Mouse (Mus musculus) MEL (cell line): Measurements from ENCODE around the gene Atp1a4. TPM values are rescaled to one million over a fixed set of nuclear protein-coding genes. Genes with fewer than 3 reads are reported as not detected.

Experiments
- DNase-seq: peaks from one replicate; pipeline ENCODE4 v3.0.0; 2011; ENCODE audit warnings: low read depth, low spot score
- H3K27ac ChIP-seq: 2 replicates; pipeline ENCODE4 v1.5.1; 2012; ENCODE audit warnings: low read depth, mild to moderate bottlenecking, control low read depth, low read length, moderate library complexity; ENCODE audit not compliant: control insufficient read depth
- H3K27me3 ChIP-seq, 2 experiments: fragments of 150-350 bp in 1 of 2; sonication (generic) in 1 of 2; 2 replicates each; pipeline ENCODE4 v1.6.1; 2012; ENCODE audit warnings: low read length in 2 of 2, mild to moderate bottlenecking in 2 of 2, improper control_type of control experiment in 1 of 2, moderate library complexity in 1 of 2; ENCODE audit not compliant: insufficient read depth in 2 of 2, control insufficient read depth in 1 of 2
- H3K36me3 ChIP-seq, 2 experiments: 2 replicates each; pipeline ENCODE4 v1.6.1; 2012 to 2014; ENCODE audit warnings: low read length in 2 of 2, improper control_type of control experiment in 1 of 2, inconsistent platforms in 1 of 2, mild to moderate bottlenecking in 1 of 2; ENCODE audit not compliant: insufficient read depth in 2 of 2, control insufficient read depth in 1 of 2
- H3K4me1 ChIP-seq, 2 experiments: fragments of 150-350 bp in 1 of 2; sonication (generic) in 1 of 2; 2 replicates each; pipeline ENCODE4 v1.6.1; 2012; ENCODE audit warnings: low read length in 2 of 2, improper control_type of control experiment in 1 of 2, mild to moderate bottlenecking in 1 of 2; ENCODE audit not compliant: insufficient read depth in 2 of 2, control insufficient read depth in 1 of 2
- H3K4me3 ChIP-seq, 2 experiments: fragments of 150-350 bp in 1 of 2; sonication (generic) in 1 of 2; 2 replicates each; pipeline ENCODE4 v1.5.1; 2012; ENCODE audit warnings: low read depth in 2 of 2, low read length in 2 of 2, mild to moderate bottlenecking in 2 of 2, moderate library complexity in 2 of 2, control low read depth in 1 of 2, improper control_type of control experiment in 1 of 2; ENCODE audit not compliant: control insufficient read depth in 1 of 2, insufficient read depth in 1 of 2
- H3K79me2 ChIP-seq: 2 replicates; pipeline ENCODE4 v1.6.1; 2012; ENCODE audit warnings: mild to moderate bottlenecking, low read length, moderate library complexity; ENCODE audit not compliant: control insufficient read depth, poor library complexity, insufficient read depth
- H3K9ac ChIP-seq: 2 replicates; pipeline ENCODE4 v1.6.1; 2012; ENCODE audit warnings: low read depth, mild to moderate bottlenecking, control low read depth, low read length, moderate library complexity; ENCODE audit not compliant: control insufficient read depth, poor library complexity, severe bottlenecking
- H3K9me3 ChIP-seq: fragments of 150-350 bp; sonication (generic); replicated peaks from 2 replicates; pipeline ENCODE4 v1.6.1; 2012; ENCODE audit warnings: mild to moderate bottlenecking, low read length, improper control_type of control experiment, moderate library complexity; ENCODE audit not compliant: insufficient read depth
- CHD2 ChIP-seq: IDR thresholded peaks from 2 replicates; pipeline ENCODE4 v1.6.1; 2011; ENCODE audit warnings: low read length, improper control_type of control experiment
- CTCF ChIP-seq, 3 experiments: IDR thresholded peaks in 2 of 3; conservative IDR thresholded peaks in 1 of 3; 2 replicates each; pipeline ENCODE4 v1.5.1; 2011 to 2012; ENCODE audit warnings: low read length in 3 of 3, low read depth in 2 of 3, mild to moderate bottlenecking in 2 of 3, improper control_type of control experiment in 1 of 3, inconsistent platforms in 1 of 3, mixed read lengths in 1 of 3, moderate library complexity in 1 of 3; ENCODE audit not compliant: control insufficient read depth in 1 of 3, insufficient read depth in 1 of 3, poor library complexity in 1 of 3, severe bottlenecking in 1 of 3
- EP300 ChIP-seq, 2 experiments: IDR thresholded peaks; 2 replicates each; pipeline ENCODE4 v1.6.1; 2011; ENCODE audit warnings: improper control_type of control experiment in 2 of 2, low read length in 2 of 2, low read depth in 1 of 2, mild to moderate bottlenecking in 1 of 2
- ETS1 ChIP-seq: IDR thresholded peaks from 2 replicates; pipeline ENCODE4 v1.6.1; 2012; ENCODE audit warnings: low read depth, mild to moderate bottlenecking, inconsistent platforms, low read length, improper control_type of control experiment, moderate library complexity
- GABPA ChIP-seq: IDR thresholded peaks from 2 replicates; pipeline ENCODE4 v1.6.1; 2012; ENCODE audit warnings: low read depth, mild to moderate bottlenecking, inconsistent platforms, low read length, improper control_type of control experiment, moderate library complexity
- GATA1 ChIP-seq: IDR thresholded peaks from 2 replicates; pipeline ENCODE4 v1.6.1; 2011; ENCODE audit warnings: low read depth, low read length, improper control_type of control experiment
- JUND ChIP-seq: IDR thresholded peaks from 2 replicates; pipeline ENCODE4 v1.6.1; 2011; ENCODE audit warnings: low read depth, mild to moderate bottlenecking, improper control_type of control experiment, low read length
- MAX ChIP-seq: IDR thresholded peaks from 2 replicates; pipeline ENCODE4 v1.6.1; 2011; ENCODE audit warnings: low read length, improper control_type of control experiment
- MAZ ChIP-seq: IDR thresholded peaks from 2 replicates; pipeline ENCODE4 v1.6.1; 2012; ENCODE audit warnings: low read depth, mild to moderate bottlenecking, inconsistent platforms, low read length, improper control_type of control experiment
- MXI1 ChIP-seq: IDR thresholded peaks from 2 replicates; pipeline ENCODE4 v1.6.1; 2011; ENCODE audit warnings: mild to moderate bottlenecking, low read depth, low read length, improper control_type of control experiment
- MYB ChIP-seq: IDR thresholded peaks from 2 replicates; pipeline ENCODE4 v1.6.1; 2011; ENCODE audit warnings: mild to moderate bottlenecking, low read depth, low read length, improper control_type of control experiment
- NRF1 ChIP-seq: IDR thresholded peaks from 2 replicates; pipeline ENCODE4 v1.6.1; 2014; ENCODE audit warnings: low read depth, mild to moderate bottlenecking, inconsistent platforms, low read length, improper control_type of control experiment, moderate library complexity; ENCODE audit not compliant: poor library complexity, insufficient read depth, severe bottlenecking
- POLR2A ChIP-seq, 2 experiments: IDR thresholded peaks; 2 replicates each; pipeline ENCODE4 v1.6.1; 2011 to 2012; ENCODE audit warnings: low read length in 2 of 2, mild to moderate bottlenecking in 2 of 2, control low read depth in 1 of 2, improper control_type of control experiment in 1 of 2, low read depth in 1 of 2, moderate library complexity in 1 of 2; ENCODE audit not compliant: control insufficient read depth in 1 of 2, insufficient read depth in 1 of 2, poor library complexity in 1 of 2
- POLR2AphosphoS2 ChIP-seq: IDR thresholded peaks from 2 replicates; pipeline ENCODE4 v1.6.1; 2011; ENCODE audit warnings: low read length, improper control_type of control experiment
- RAD21 ChIP-seq: IDR thresholded peaks from 2 replicates; pipeline ENCODE4 v1.6.1; 2011; ENCODE audit warnings: mild to moderate bottlenecking, low read depth, low read length, improper control_type of control experiment
- SMC3 ChIP-seq: IDR thresholded peaks from 2 replicates; pipeline ENCODE4 v1.6.1; 2011; ENCODE audit warnings: low read depth, low read length, improper control_type of control experiment
- TAL1 ChIP-seq: IDR thresholded peaks from 2 replicates; pipeline ENCODE4 v1.6.1; 2012; ENCODE audit warnings: mild to moderate bottlenecking, inconsistent platforms, low read length, moderate library complexity, mixed read lengths
- TCF12 ChIP-seq: IDR thresholded peaks from 2 replicates; pipeline ENCODE4 v1.6.1; 2014; ENCODE audit warnings: low read depth, mild to moderate bottlenecking, inconsistent platforms, low read length, improper control_type of control experiment, moderate library complexity
- UBTF ChIP-seq: IDR thresholded peaks from 2 replicates; pipeline ENCODE4 v1.6.1; 2012; ENCODE audit warnings: low read depth, mild to moderate bottlenecking, inconsistent platforms, low read length, improper control_type of control experiment, moderate library complexity, borderline replicate concordance; ENCODE audit not compliant: insufficient read depth
- USF1 ChIP-seq: IDR thresholded peaks from 2 replicates; pipeline ENCODE4 v1.6.1; 2014; ENCODE audit warnings: low read depth, mild to moderate bottlenecking, inconsistent platforms, low read length, improper control_type of control experiment, moderate library complexity
- USF2 ChIP-seq, 2 experiments: IDR thresholded peaks; 2 replicates each; pipeline ENCODE4 v1.6.1; 2011 to 2012; ENCODE audit warnings: improper control_type of control experiment in 2 of 2, low read length in 2 of 2, borderline replicate concordance in 1 of 2, inconsistent platforms in 1 of 2, low read depth in 1 of 2, mild to moderate bottlenecking in 1 of 2; ENCODE audit not compliant: insufficient read depth in 1 of 2
- ZC3H11A ChIP-seq: IDR thresholded peaks from 2 replicates; pipeline ENCODE4 v1.6.1; 2012; ENCODE audit warnings: low read depth, mild to moderate bottlenecking, inconsistent platforms, low read length, improper control_type of control experiment
- ZKSCAN1 ChIP-seq: IDR thresholded peaks from 2 replicates; pipeline ENCODE4 v1.6.1; 2012; ENCODE audit warnings: low read depth, mild to moderate bottlenecking, inconsistent platforms, low read length, improper control_type of control experiment, moderate library complexity
- ZMIZ1 ChIP-seq: IDR thresholded peaks from 2 replicates; pipeline ENCODE4 v1.6.1; 2012; ENCODE audit warnings: low read depth, mild to moderate bottlenecking, inconsistent platforms, low read length, improper control_type of control experiment, moderate library complexity
- ZNF384 ChIP-seq: IDR thresholded peaks from 2 replicates; pipeline ENCODE4 v1.6.1; 2012; ENCODE audit warnings: low read depth, mild to moderate bottlenecking, inconsistent platforms, low read length, improper control_type of control experiment
- polyA plus RNA-seq, 2 experiments: library from polyadenylated mRNA; stranded (reverse) in 1 of 2; unstranded in 1 of 2; fragments of >175 nt in 1 of 2; fragments of >200 nt in 1 of 2; gene quantifications; 2 replicates each; pipeline versions ENCODE4 v1.2.1 to v1.2.4; 2012; ENCODE audit warnings: low replicate concordance in 2 of 2, low read depth in 1 of 2; ENCODE audit not compliant: insufficient read length in 2 of 2, insufficient read depth in 1 of 2, missing spikeins in 1 of 2
- total RNA-seq: library from RNA; depleted of rRNA; stranded (reverse); fragments of 300-350 nt; gene quantifications from 2 replicates; pipeline ENCODE4 v1.2.3, GENCODE M21; 2012

Gene Atp1a4
- total and polyA plus RNA-seq, 3 experiments = not detected

- H3K4me3 ChIP-seq = no peak overlapping the region
- TF ChIP-seq MXI1 (no peak), GATA1 (no peak), ZNF384 (no peak), TAL1 (no peak), SMC3 (no peak), MAZ (no peak), ZC3H11A (no peak), GABPA (no peak), POLR2AphosphoS2 (no peak), CHD2 (no peak), TCF12 (no peak), ETS1 (no peak), JUND (no peak), EP300 (IDR thresholded peaks at IDR 0.05; ENCODE audit: low read depth in 1 of 2, low read length in 2 of 2) (no peak)
- H3K36me3 ChIP-seq = peaks cover 15 to 23% of the 10 kb centered on the region in 2 experiments
- H3K79me2 ChIP-seq = no peaks in the 10 kb centered on the region
- DNase-seq = no peak
- H3K27me3 ChIP-seq = no peaks in the 10 kb centered on the region
- peaks cover 3 to 7% of the 10 kb centered on the region in 2 experiments for H3K4me1 ChIP-seq
- H3K27ac ChIP-seq = no peak overlapping the region
- H3K9ac ChIP-seq = no peak overlapping the region
- no peaks in the 10 kb centered on the region for H3K9me3 ChIP-seq
Measured at GRCm38 (mm10) chr1:172180881-172181280, 77.3 kb downstream of the Atp1a4 start.

- Histone ChIP-seq H3K9me3 (no peaks in the 10 kb centered on the region), H3K4me1 (peaks cover 3 to 5% of the 10 kb centered on the region in 2 experiments; a peak in 3 of 4 replicates), H3K27me3 (no peaks in the 10 kb centered on the region), H3K27ac (no peak overlapping the region), H3K9ac (no peak overlapping the region), H3K4me3 (no peak overlapping the region), H3K79me2 (no peaks in the 10 kb centered on the region), H3K36me3 (peaks cover 12 to 30% of the 10 kb centered on the region in 2 experiments)
- TF ChIP-seq POLR2A (IDR thresholded peaks at IDR 0.05; ENCODE audit: control insufficient read depth in 1 of 2, insufficient read depth in 1 of 2, low read depth in 1 of 2, low read length in 2 of 2, poor library complexity in 1 of 2) (no peak), RAD21 (no peak), GATA1 (no peak), CTCF (IDR thresholded peaks at IDR 0.05 in 2 of 3, conservative IDR thresholded peaks at IDR 0.05 in 1 of 3; ENCODE audit: control insufficient read depth in 1 of 3, insufficient read depth in 1 of 3, low read depth in 2 of 3, low read length in 3 of 3, poor library complexity in 1 of 3, severe bottlenecking in 1 of 3) (no peak), POLR2AphosphoS2 (no peak), ZNF384 (no peak), UBTF (no peak), ETS1 (no peak), USF1 (no peak), EP300 (IDR thresholded peaks at IDR 0.05; ENCODE audit: low read depth in 1 of 2, low read length in 2 of 2) (no peak), MXI1 (no peak), MYB (no peak), ZKSCAN1 (no peak), NRF1 (no peak), GABPA (no peak), SMC3 (no peak), MAX (no peak), USF2 (IDR thresholded peaks at IDR 0.05; ENCODE audit: borderline replicate concordance in 1 of 2, insufficient read depth in 1 of 2, low read depth in 1 of 2, low read length in 2 of 2) (no peak), ZMIZ1 (no peak)
- no peak for DNase-seq
Measured at GRCm38 (mm10) chr1:172179102-172179501, 79.1 kb downstream of the Atp1a4 start.
